Mouse (Mus musculus) spleen, postnatal 36 days (tissue): ENCODE data around the gene Tcf7l1.
A peak's percentile ranks its signal among the peaks of the same experiment; 100 is the strongest.

Experiments used
- DNase-seq, 2 experiments: peaks; one replicate each; pipeline ENCODE4 v3.0.0; 2022; ENCODE audit warnings: low spot score in 2 of 2, mixed read lengths in 1 of 2

Gene Tcf7l1

DNA sequence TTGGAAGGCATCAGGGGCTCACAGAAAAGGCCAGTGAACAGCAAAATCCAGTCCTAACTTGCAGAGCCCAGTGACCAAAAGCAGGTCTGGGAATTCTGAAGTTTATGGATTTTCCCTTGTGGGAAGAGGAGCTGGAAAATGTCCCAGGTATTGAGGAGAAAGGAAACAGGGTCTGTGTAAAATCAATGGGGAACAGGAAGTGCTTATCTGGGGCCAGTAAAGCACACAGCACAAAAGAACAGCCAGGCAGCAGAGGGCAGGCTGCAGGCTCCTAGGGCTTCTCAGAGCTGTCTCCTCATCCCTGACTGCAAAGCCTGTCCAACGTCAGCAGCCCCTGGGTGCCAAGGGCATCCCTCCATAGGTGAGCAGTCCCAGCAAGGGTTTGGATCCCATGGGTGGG lies 126.1 kb downstream of the Tcf7l1 start:
- DNase-seq, result no peak

DNA sequence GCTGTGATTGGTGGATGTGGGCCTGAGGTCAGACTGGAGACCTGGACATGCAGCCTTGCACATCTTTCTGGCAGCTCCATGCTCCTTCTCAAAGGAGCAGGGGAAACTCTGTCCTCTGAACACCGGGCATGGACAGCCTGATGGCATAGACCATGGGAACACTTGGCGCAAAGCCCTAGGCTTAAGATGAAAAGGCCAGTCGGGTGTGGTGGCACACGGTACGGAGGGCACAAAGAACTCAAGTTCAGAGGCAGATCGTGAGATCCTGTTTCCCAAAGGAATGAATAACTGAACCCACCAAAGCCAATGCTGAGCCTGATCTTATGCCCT lies 128.7 kb downstream of the Tcf7l1 start:
- no peak for DNase-seq

DNA sequence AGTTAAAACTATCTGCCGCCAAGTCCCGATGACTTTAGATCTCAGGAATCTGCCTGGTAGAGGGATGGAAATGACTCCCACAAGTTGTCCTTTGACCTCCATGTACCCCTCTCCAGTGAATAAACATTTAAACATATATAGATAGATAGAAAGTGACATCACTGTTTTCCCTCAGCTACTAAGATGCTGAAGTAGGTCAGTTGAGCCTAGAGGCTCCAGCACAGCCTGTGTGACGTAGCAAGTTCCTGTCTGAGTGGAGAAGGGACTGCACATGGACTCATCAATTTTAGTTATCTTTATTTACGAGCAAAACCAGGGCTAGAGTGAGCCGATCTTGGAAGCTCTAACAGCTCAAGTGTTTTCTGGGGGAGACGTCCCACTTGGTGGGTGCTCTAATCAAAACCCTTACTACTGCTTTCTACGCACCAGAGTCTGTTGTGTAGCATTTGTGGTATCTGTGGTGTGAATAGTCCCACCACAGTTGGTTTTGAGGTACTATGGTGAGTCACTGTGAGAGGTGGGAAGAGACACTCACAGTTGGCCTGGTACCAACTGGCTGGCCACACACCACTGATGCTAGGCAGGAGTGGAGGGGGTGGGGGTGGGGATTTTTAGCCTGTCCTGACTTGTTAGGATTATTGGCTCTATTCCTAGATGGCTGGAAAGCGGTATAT lies 129.2 kb downstream of the Tcf7l1 start:
- no peak for DNase-seq

DNA sequence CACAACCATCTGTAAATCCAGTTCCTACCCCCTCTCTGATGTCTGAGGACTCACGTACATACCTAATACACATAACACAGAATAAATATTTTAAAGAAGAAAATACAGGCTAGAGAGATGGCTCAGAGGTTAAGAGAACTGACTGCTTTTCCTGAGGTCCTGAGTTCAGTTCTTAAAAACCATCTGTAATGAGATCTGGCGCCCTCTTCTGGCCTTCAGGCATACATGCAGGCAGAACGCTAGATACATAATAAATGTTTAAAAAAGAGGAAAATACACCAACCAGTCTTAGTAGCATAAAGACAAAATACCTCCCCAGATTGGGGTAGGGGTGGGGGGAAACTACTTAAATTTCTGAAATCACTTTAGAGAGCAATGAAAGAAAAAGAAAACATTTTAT lies 131.0 kb downstream of the Tcf7l1 start:
- DNase-seq, result no peak

- DNase-seq, result no peak
These were observed 133.0 kb downstream of the Tcf7l1 start for GRCm38 (mm10) chr6:72656053-72656442.

- peak; percentile 17 to 23 for DNase-seq
These were observed 133.6 kb downstream of the Tcf7l1 start for GRCm38 (mm10) chr6:72655309-72656052.

DNA sequence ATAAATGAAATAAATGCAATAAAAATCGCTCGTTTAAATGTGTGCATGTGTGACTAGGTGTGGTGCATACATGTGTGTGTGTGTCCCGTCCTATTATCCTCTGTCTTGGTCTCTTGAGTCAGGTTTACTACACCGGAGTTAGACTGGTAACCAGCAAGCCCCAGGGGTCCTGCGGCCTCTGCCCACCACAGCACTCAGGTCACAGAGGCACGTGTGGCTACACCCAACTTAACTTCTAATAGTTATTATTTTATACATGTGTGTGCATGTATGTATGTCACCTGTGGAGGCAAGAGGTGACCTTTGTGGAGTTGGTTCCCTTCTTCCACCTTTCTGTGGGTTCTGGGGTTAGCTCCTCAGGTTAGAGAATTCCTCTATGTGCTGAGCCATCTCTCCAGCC lies 134.7 kb downstream of the Tcf7l1 start:
- DNase-seq, result no peak

- no peak for DNase-seq
These were observed 135.6 kb downstream of the Tcf7l1 start for GRCm38 (mm10) chr6:72653419-72653818.

GRCm38 (mm10) chr6:72650338-72650851 lies 138.7 kb downstream of the Tcf7l1 start:
- DNase-seq, result no peak

DNA sequence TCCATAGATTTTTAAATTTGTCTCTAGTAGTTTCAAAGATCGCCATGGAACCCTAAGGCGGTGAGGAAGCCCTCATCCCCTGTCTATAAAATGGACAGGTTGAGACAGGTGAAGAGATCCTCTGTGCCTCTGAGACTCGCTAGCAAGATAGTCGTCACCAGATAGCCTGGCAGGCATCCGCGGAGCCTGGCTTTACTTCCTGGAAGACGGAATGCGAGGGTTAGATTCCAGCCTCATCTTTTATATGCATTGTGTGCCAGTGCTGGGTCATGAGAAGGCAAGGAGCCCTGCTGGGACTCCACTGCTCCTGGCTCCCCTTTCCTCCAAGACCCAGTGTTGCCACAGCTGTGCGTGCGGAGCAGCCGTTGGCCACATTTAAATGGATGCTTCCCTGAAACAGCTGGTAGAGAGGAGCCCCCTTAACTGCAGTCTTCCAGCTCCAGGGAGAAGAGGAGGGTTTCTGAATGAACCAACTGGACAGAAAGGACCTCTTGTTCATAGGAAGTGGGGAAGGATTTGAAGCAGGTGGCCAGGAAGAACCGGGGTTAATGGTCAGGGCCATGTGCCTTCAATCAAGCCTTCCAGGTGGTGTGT lies 141.0 kb downstream of the Tcf7l1 start:
- no peak for DNase-seq

DNA sequence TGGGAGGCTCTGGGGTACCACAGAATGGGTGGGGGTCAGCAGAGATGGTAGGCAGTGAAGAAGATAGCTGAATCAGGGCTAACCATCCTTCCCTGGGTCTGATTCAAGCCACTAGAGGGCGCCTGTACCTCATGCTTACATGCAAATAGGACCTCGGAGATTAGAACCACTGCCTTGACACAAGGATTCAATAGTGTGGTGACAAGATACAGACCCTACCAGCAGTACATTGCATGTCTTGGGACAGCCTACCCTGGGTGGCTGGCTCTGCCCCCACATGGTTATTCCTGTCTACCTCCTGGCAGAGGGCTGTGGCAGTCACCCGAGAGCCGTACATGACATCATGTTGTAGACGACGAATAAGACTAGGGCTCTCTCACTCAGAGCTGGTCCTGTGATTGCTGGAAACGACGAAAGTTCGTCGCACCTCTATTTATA lies 141.7 kb downstream of the Tcf7l1 start:
- peak; percentile 27 to 30 for DNase-seq

DNA sequence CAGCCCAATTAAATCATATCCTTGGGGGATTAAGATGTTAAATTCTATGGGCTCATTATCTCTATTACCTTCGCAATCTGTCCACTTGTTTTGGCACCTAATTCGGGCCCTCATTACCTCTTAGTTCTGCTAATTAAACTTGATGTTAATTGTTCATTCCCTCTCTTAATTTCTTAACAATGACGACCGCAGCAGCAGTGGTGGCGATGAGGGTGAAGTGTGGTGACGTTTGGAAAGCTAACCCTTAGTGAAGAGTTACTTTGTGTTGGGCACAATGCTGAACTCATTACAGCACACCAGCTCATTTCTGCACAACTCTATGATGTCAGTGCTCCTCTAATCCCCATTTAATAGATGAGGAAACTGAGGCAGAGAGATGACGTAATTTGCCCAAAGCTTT lies 143.7 kb downstream of the Tcf7l1 start:
- no peak for DNase-seq

- DNase-seq, result no peak
These were observed 144.5 kb downstream of the Tcf7l1 start for GRCm38 (mm10) chr6:72644576-72644975.

DNA sequence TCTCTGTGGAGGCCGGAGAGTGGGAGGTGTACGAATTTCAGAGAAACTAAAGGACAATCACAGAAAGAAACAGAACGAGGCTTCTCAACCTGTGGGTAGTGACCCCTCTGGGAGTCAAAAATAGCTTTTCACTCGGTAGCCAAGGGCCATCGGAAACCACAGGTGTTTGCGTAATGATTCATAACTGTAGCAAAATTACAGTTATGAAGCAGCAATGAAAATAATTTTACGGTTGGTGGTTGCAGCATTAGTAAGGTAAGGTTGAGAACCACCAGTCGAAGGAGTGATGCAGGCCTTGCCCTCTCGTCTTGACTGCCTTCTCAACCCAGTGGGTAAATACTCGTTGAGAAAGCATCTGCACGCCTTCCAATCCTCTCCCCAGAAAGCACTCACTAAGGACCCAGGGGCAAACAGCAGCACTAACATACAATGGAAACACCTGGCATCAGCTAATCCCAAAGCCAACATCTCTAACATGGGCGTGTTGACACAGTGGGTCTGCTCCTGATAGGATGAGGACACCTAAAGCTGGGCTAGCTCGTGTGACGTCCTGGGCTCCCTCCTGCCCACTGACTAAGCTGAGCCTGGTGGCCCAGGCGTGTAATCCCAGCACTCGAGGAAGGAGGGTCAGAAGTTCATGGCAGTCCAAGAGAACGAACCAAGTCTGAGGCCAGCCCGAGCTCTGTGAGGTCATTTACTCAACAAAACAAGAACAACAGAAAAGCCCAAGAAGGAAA lies 147.7 kb downstream of the Tcf7l1 start:
- no peak for DNase-seq

DNA sequence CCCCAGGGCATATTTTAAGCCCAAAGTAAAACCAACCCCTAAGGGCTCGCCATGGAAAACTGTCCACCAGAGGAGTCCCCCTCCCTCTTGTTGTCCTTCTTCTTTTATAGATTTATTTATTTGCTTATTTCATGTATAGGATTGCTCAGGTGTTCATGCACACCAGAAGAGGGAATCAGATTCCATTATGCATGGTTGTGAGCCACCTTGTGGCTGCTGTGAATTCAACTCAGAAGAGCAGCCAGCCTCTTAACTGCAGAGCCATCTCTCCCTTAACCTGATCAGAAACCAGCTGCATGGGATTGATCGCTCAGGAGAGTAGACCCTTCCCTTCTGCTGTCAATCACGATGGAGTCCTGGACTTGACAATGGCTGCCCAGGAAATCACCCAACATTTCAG lies 152.1 kb downstream of the Tcf7l1 start:
- DNase-seq, result no peak

DNA sequence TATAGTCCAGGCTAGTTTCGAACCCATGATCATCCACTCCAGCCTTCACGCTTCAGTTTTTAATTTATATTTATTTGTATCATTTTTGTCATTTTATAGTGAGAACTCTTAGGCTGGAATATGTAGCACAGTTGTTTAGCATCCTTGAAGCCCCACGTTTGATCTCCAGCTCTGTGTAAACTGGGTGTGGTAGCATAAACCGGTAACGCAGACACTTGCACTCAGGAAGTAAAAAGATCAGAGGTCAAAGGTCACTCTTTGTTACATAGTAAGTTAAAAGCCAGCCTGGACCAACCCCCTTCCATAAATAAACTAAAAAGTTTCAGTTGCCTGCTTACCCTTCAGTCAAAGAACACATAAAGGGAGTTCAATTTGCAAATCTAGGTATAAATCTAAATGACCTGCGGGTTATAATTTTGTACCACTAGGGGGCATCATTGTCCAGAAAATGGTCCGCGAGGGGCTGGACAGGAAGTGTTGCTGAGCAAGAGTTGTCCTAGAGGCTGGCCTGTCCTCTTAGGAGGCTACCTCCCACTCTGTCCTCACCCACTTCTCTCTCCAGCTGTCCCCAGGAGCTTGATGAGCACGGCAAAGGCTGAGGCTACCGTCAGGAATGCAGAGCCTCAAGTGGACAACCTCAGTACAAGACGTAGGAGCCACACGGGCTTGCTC lies 153.2 kb downstream of the Tcf7l1 start:
- DNase-seq, result peak; percentile 18 to 44

DNA sequence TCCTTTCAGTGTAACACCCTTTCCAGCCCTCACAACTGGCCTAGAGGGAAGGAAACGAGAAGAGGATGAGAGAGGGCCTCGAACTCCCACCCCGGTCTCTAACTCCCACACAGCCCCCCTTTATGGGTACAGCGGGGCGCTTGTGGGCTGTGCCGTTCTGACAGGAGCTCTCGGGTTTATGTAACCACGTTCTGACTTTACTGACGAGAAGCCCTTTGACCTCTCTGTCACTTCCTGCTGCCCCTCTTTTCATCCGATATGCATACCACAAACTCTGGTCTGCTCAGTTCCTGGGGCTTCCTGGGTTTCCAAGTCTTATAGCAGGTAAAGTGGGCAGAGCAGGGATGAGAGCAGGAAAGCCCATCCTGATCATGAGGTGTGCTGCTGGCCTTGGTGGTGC lies 154.7 kb downstream of the Tcf7l1 start:
- no peak for DNase-seq

- no peak for DNase-seq
These were observed 157.4 kb downstream of the Tcf7l1 start for GRCm38 (mm10) chr6:72631700-72632099.

- no peak for DNase-seq
These were observed 158.1 kb downstream of the Tcf7l1 start for GRCm38 (mm10) chr6:72630961-72631360.

GRCm38 (mm10) chr6:72630370-72630769 lies 158.7 kb downstream of the Tcf7l1 start:
- no peak for DNase-seq

GRCm38 (mm10) chr6:72627276-72627675 lies 161.8 kb downstream of the Tcf7l1 start:
- DNase-seq, result no peak

- DNase-seq, result no peak
These were observed 162.7 kb downstream of the Tcf7l1 start for GRCm38 (mm10) chr6:72626391-72626790.
